Mouse (Mus musculus) heart, embryonic 16.5 days (tissue): ENCODE results near the gene Tsr3. TPM values are rescaled to one million over a fixed set of nuclear protein-coding genes. Genes with fewer than 3 reads are reported as not detected.
"Not testable (repeated sequence)": the region's sequence is repeated elsewhere in the genome, so short reads cannot be mapped to it uniquely, and the experiment has no call there.

Experiments
- ATAC-seq: fragments of 200-750 bp; cut with Nextera tagmentation; replicated peaks from 2 replicates; pipeline ENCODE4 v1.8.0; 2017; ENCODE audit warnings: moderate number of reproducible peaks; ENCODE audit not compliant: insufficient read depth, low FRiP score; ENCODE audit errors: extremely low read depth
- H3K27ac ChIP-seq: fragments of 300-500 bp; sonication (generic); 2 replicates; pipeline ENCODE4 v1.5.1; 2014; ENCODE audit warnings: mild to moderate bottlenecking, low read length, control low read depth, moderate library complexity
- H3K27me3 ChIP-seq: fragments of 300-500 bp; sonication (generic); 2 replicates; pipeline ENCODE4 v1.6.1; 2014; ENCODE audit warnings: low read length, mixed read lengths; ENCODE audit not compliant: control insufficient read depth, insufficient read depth
- H3K36me3 ChIP-seq: fragments of 300-500 bp; sonication (generic); 2 replicates; pipeline ENCODE4 v1.6.1; 2014; ENCODE audit not compliant: control insufficient read depth, insufficient read depth
- H3K4me1 ChIP-seq: fragments of 300-500 bp; sonication (generic); 2 replicates; pipeline ENCODE4 v1.6.1; 2014; ENCODE audit warnings: low read length, mixed read lengths; ENCODE audit not compliant: control insufficient read depth, insufficient read depth
- H3K4me2 ChIP-seq: fragments of 300-500 bp; sonication (generic); 2 replicates; pipeline ENCODE4 v1.6.1; 2014; ENCODE audit warnings: low read depth, mild to moderate bottlenecking, control low read depth, low read length
- H3K4me3 ChIP-seq: fragments of 300-500 bp; sonication (generic); 2 replicates; pipeline ENCODE4 v1.5.1; 2014; ENCODE audit warnings: mild to moderate bottlenecking, control low read depth, low read length
- H3K9ac ChIP-seq: fragments of 300-500 bp; sonication (generic); 2 replicates; pipeline ENCODE4 v1.6.1; 2014; ENCODE audit warnings: low read length, control low read depth
- H3K9me3 ChIP-seq: fragments of 300-500 bp; sonication (generic); replicated peaks from 2 replicates; pipeline ENCODE4 v1.6.1; 2016; ENCODE audit warnings: low read length; ENCODE audit not compliant: control insufficient read depth
- WGBS: fragments of 180-500 bp; shearing (Covaris S2); extraction: QIAGEN DNeasy Blood & Tissue Kit; methylation state at CpG from one replicate; pipeline ENCODE4 v1.1.7; 2014; 5-methylcytosine and 5-hydroxymethylcytosine counted together
- polyA plus RNA-seq: library from polyadenylated mRNA; unstranded; fragments of >200 nt; fragmentation: Nextera tagmentation; extraction: Ambion mirVana; gene quantifications from 2 replicates; pipeline ENCODE4 v1.2.1, GENCODE M21; 2015

Gene Tsr3
- polyA plus RNA-seq, 1 experiment from 2014 or later, result 31.0 TPM

- WGBS, result 78% methylated on average over 1 of the region's 1 CpGs
- H3K36me3 ChIP-seq, result no peaks in the 10 kb centered on the region
- H3K4me2 ChIP-seq, result no peak overlapping the region
- H3K9ac ChIP-seq, result no peak overlapping the region
- H3K27me3 ChIP-seq, result no peaks in the 10 kb centered on the region
- H3K4me3 ChIP-seq, result no peak overlapping the region
- no peaks in the 10 kb centered on the region for H3K9me3 ChIP-seq
- no peak for ATAC-seq
- H3K4me1 ChIP-seq, result 0 out of 2 replicates have a peak, but pooled peaks cover 3% of the 10 kb centered on the region
- no peak overlapping the region for H3K27ac ChIP-seq
These were observed 19.2 kb upstream of the Tsr3 start for GRCm38 (mm10) chr17:25220746-25221145.

DNA sequence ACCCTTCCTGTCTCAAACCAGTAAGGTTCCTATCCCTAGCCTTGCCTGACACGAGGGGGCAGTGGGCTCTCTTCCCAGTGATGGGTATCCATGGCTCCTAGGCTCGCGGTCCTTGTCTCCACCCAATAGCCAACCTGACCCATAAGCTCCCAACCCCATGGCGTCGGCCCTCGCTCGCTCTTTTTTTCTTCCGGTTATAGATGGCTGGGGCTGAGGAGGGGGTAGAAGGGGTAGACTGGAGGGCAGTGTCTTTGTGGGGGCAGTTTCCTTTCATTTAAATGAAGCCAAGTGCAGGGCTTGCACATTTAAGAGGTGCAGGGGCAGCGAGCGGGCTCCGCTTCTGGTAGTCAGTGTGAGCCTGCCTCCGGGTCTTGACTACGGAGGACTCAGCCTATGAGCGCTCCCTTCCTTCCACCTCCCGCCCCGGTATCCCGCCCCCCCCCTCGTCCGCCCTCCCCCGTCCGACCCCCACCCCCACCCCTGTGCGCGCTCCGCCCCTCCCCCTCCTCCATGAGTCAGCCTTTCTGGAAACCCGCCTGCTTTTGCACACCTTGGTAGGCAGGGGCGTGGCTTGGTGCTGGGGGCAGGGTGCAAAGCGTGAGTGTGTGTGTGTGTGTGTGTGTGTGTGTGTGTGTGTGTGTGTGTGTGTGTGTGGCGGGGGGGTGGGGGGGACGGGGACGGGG, 18.0 kb upstream of the Tsr3 start:
- ATAC-seq, result peak; percentile 71
- Histone ChIP-seq H3K27me3 (no peaks in the 10 kb centered on the region), H3K9me3 (no peaks in the 10 kb centered on the region), H3K4me2 (peak overlapping the region; percentile 83), H3K4me3 (peak overlapping the region; percentile 55), H3K9ac (peak overlapping the region; percentile 67), H3K36me3 (no peaks in the 10 kb centered on the region), H3K4me1 (0 out of 2 replicates have a peak, but pooled peaks cover 3% of the 10 kb centered on the region), H3K27ac (0 out of 2 replicates have a peak overlapping the region, but pooled peaks have one; percentile 0)
- 2% methylated on average over 20 of the region's 30 CpGs for WGBS

- Histone ChIP-seq H3K4me3 (peak overlapping the region; percentile 55), H3K4me2 (peak overlapping the region; percentile 83), H3K27ac (peak overlapping the region; percentile 65), H3K9ac (peak overlapping the region; percentile 55; the same call in 1 of the 2 replicates)
- not testable (repeated sequence) for H3K9me3 ChIP-seq, H3K27me3 ChIP-seq, H3K36me3 ChIP-seq, H3K4me1 ChIP-seq
- peak; percentile 50; the same call in 1 of the 2 replicates for ATAC-seq
- WGBS, result 20% methylated on average over 9 of the region's 28 CpGs
These were observed 17.4 kb upstream of the Tsr3 start for GRCm38 (mm10) chr17:25222504-25222940.

DNA sequence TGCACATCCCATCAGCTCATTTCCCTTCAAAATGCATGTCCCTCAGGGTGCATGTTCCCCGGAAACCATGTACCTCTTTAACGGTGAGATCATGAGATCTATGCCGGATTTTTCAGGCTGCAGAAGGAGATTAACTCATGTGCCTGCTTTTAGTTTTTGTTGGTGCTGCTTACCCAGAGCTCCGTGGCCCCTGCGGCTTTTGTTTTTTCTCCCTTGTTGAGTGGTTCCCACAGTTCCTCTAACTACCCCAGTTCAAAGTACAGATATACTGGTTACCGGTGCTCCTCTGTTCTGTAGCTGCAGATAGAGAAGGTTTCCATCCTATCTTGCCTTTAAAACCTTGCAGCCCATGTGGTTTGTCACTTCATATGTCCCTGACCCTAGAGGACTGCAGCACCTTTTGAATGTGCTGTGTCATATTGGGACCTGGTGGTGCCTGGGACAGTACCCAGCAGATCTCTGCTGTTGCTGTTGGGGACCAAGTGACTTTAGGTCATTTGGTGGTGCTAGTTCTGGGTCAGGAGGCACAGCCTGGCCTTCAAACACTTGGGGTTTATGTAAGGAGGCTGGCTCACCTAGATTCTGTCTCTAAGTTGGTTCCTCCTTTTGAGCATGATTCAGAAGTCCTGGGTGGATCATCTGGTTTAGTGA, 16.9 kb upstream of the Tsr3 start:
- H3K9ac ChIP-seq, result peak overlapping the region; percentile 55; the same call in 1 of the 2 replicates
- no peak for ATAC-seq
- H3K4me3 ChIP-seq, result peak overlapping the region; percentile 37
- H3K27ac ChIP-seq, result peak overlapping the region; percentile 67
- 56% methylated on average over 6 of the region's 6 CpGs for WGBS
- H3K27me3 ChIP-seq, result no peaks in the 10 kb centered on the region
- H3K4me1 ChIP-seq, result 0 out of 2 replicates have a peak, but pooled peaks cover 3% of the 10 kb centered on the region
- H3K9me3 ChIP-seq, result no peaks in the 10 kb centered on the region
- peak overlapping the region; percentile 58 for H3K4me2 ChIP-seq
- no peaks in the 10 kb centered on the region for H3K36me3 ChIP-seq

DNA sequence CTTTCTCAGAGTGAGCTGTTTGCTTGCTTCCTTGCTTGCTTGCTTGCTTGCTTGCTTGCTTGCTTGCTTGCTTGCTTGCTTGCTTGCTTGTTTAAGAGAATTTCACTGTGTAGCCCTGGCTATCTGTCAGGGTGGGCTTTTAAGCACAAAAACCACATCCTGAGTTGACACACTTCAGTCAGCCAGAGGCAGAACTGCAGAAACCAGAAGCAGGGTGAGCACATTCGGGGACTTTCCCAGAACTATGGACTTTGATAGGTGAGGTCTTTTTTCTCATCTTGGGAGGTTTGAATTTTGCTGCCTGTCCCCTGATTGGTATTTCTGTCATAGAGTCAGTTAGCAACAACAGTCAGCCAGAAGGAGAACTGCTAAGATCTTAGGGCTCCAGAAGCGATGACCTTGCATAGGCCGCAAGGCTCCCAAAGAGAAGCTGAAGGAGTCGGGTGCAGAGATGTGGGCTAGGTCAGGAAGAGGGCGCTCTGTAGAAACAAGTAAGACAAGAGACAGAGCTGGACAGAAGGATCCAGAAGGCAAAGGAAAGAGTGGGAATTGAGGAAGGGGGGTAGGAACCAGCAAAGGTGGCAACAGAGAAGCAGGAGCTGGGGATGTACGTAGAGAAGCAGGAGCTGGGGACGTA, 15.3 kb upstream of the Tsr3 start:
- H3K4me1 ChIP-seq, result 0 out of 2 replicates have a peak, but pooled peaks cover 3% of the 10 kb centered on the region
- H3K9ac ChIP-seq, result no peak overlapping the region
- no peaks in the 10 kb centered on the region for H3K27me3 ChIP-seq
- H3K4me2 ChIP-seq, result no peak overlapping the region; the same call in 1 of the 2 replicates
- H3K36me3 ChIP-seq, result peaks cover 6% of the 10 kb centered on the region; the same call in 1 of the 2 replicates
- no peak for ATAC-seq
- no peak overlapping the region for H3K4me3 ChIP-seq
- H3K9me3 ChIP-seq, result no peaks in the 10 kb centered on the region
- 82% methylated on average over 7 of the region's 7 CpGs for WGBS
- peak overlapping the region; percentile 67 for H3K27ac ChIP-seq

- H3K27me3 ChIP-seq, result no peaks in the 10 kb centered on the region
These were observed 14.3 kb upstream of the Tsr3 start for GRCm38 (mm10) chr17:25225659-25226058.

DNA sequence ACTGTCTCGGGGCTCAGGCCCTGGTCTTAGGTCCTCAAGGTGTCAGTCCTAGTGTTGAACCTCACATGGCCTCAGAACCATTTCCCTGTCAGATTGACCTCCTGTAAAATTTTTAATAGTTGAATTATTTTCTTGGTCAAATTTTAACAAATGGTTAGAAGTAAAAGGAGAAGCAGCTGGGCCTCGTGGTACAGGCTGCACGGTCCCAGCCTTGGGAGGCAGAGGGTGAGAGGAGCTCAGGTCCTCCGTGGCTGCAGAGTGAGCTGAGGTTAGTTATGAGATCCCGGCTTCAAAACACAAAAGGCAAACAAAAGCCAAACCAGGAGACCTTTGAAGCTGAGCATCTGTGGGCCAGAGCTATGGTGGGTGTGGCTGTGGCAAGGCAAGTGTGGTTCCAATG, 12.0 kb upstream of the Tsr3 start:
- no peak overlapping the region for H3K9ac ChIP-seq
- no peaks in the 10 kb centered on the region for H3K4me1 ChIP-seq
- H3K36me3 ChIP-seq, result peaks cover 19% of the 10 kb centered on the region
- WGBS, result 79% methylated on average over 5 of the region's 5 CpGs
- no peaks in the 10 kb centered on the region for H3K27me3 ChIP-seq
- H3K4me3 ChIP-seq, result no peak overlapping the region
- ATAC-seq, result no peak
- H3K9me3 ChIP-seq, result no peaks in the 10 kb centered on the region
- no peak overlapping the region for H3K27ac ChIP-seq
- no peak overlapping the region for H3K4me2 ChIP-seq

More at GRCm38 (mm10) chr17:25225659-25226058, 14.3 kb upstream of the Tsr3 start:
- no peak overlapping the region for H3K9ac ChIP-seq
- WGBS, result 84% methylated on average over 4 of the region's 4 CpGs
- no peak overlapping the region for H3K27ac ChIP-seq
- 0 out of 2 replicates have a peak, but pooled peaks cover 3% of the 10 kb centered on the region for H3K4me1 ChIP-seq
- no peaks in the 10 kb centered on the region for H3K9me3 ChIP-seq
- no peak overlapping the region for H3K4me3 ChIP-seq
- ATAC-seq, result no peak
- H3K4me2 ChIP-seq, result no peak overlapping the region
- H3K36me3 ChIP-seq, result peaks cover 10% of the 10 kb centered on the region

- H3K9ac ChIP-seq, H3K27ac ChIP-seq, H3K9me3 ChIP-seq, H3K4me3 ChIP-seq, H3K4me1 ChIP-seq, H3K4me2 ChIP-seq, H3K27me3 ChIP-seq: not testable (repeated sequence)
- peak; percentile 62; the same call in 1 of the 2 replicates for ATAC-seq
- 69% methylated on average over 15 of the region's 17 CpGs for WGBS
- H3K36me3 ChIP-seq, result peaks cover 20% of the 10 kb centered on the region
These were observed 9.8 kb upstream of the Tsr3 start for GRCm38 (mm10) chr17:25230014-25230655.
